Mouse (Mus musculus) embryonic fibroblast, embryonic 13.5 days (primary cell): ENCODE measurements around the gene Gcm1.

Experiments
- CTCF ChIP-seq: IDR thresholded peaks from 2 replicates; pipeline ENCODE4 v1.5.1; 2011; ENCODE audit warnings: mild to moderate bottlenecking, control low read depth, low read length, moderate library complexity, borderline replicate concordance; ENCODE audit not compliant: insufficient read depth
- POLR2A ChIP-seq: IDR thresholded peaks from 2 replicates; pipeline ENCODE4 v1.6.1; 2011; ENCODE audit warnings: low read depth, mild to moderate bottlenecking, control low read depth, low read length, moderate library complexity

GRCm38 (mm10) chr9:78035831-78036230 is 15.9 kb upstream of the Gcm1 start:
- TF ChIP-seq CTCF = no peak
- no peak for TF ChIP-seq POLR2A
